ENCODE assay signal across 10 mouse cellular contexts in genomic region chr1:65388328-65388727, GRCm38 (mm10).
DNase-seq lines count a peak whose midpoint lies in the region; ATAC-seq and TF ChIP-seq lines count a peak whose summit lies in the region.
"Had no signal": no experiment of that assay in that cellular context is flagged by ENCODE, and none has a peak within 500 bp of the region (broad histone marks: within the 10 kb centered on the region; RNA-seq: fewer than 3 reads in every experiment).

No protein-coding gene starts in this region.

- peak; percentile 67; the same call in 1 of the 2 replicates for ATAC-seq in megakaryocyte-erythroid progenitor cell, adult 5-6 weeks (replicated peaks; ENCODE audit: low FRiP score, low TSS enrichment, poor library complexity, severe bottlenecking)

- DNase-seq in gastrocnemius, postnatal 10 days = peak; percentile 20
- DNase-seq in gastrocnemius, postnatal 4 days (ENCODE audit: low spot score in 2 of 2) = no peak
- peak; percentile 48 for DNase-seq in 3134 (ENCODE audit: extremely low read depth, insufficient read length, low spot score)
- DNase-seq in adrenal gland, adult 2 months = peak; percentile 56
- peak; percentile 15 for DNase-seq in layer of hippocampus, adult 9-11 months
- DNase-seq in yolk sac, embryonic 10.5 days (ENCODE audit: low spot score) = peak; percentile 9

- no peak for TF ChIP-seq POLR2A in cortical plate, adult 2 months (IDR thresholded peaks at IDR 0.05; ENCODE audit: extremely low read depth, insufficient read depth, low read length)

- TF ChIP-seq CTCF in cortical plate, adult 2 months (IDR thresholded peaks at IDR 0.05; ENCODE audit: extremely low read depth, insufficient read depth, low read length) = peak; percentile 36; the same call in 1 of the 2 replicates

- H3K4me3 ChIP-seq in cortical plate, adult 2 months (ENCODE audit: insufficient read depth, low read length) = no peak overlapping the region
- H3K4me3 ChIP-seq: hindbrain, embryonic 15.5 days; neural tube, embryonic 13.5 days had no signal

- H3K27ac ChIP-seq in cortical plate, adult 2 months (ENCODE audit: insufficient read depth, low read length) = no peak overlapping the region
- H3K27ac ChIP-seq: hindbrain, embryonic 15.5 days; neural tube, embryonic 13.5 days had no signal

- H3K4me1 ChIP-seq in cortical plate, adult 2 months (ENCODE audit: control insufficient read depth, insufficient read depth, low read length) = no peaks in the 10 kb centered on the region
- H3K4me1 ChIP-seq: hindbrain, embryonic 15.5 days; neural tube, embryonic 13.5 days had no signal

Comparison
In these comparisons a context has a peak if more than half of its experiments do, and no peak if none do; other contexts are left out.
1. DNase-seq: peak in gastrocnemius, postnatal 10 days (single experiment), 3134 (single experiment), adrenal gland, adult 2 months (single experiment), layer of hippocampus, adult 9-11 months (single experiment) and yolk sac, embryonic 10.5 days (single experiment); none in gastrocnemius, postnatal 4 days (0 of 2).